Mouse (Mus musculus) liver, embryonic 14.5 days (tissue): ENCODE measurements around the gene Trim17. TPM values are rescaled to one million over a fixed set of nuclear protein-coding genes. Genes with fewer than 3 reads are reported as not detected.
A peak's percentile ranks its signal among the peaks of the same experiment; 100 is the strongest.

Experiments
- ATAC-seq: fragments of 200-750 bp; cut with Nextera tagmentation; 2 replicates; pipeline ENCODE4 v1.8.0; 2017; ENCODE audit warnings: moderate number of reproducible peaks, mild to moderate bottlenecking, moderate library complexity; ENCODE audit not compliant: insufficient read depth
- DNase-seq, 3 experiments: peaks; one replicate each; pipeline ENCODE4 v3.0.0-alpha.2; 2012 to 2013; ENCODE audit warnings: low read depth in 3 of 3, low spot score in 3 of 3
- H3K27ac ChIP-seq: fragments of 300-500 bp; sonication (generic); 2 replicates; pipeline ENCODE4 v1.5.1; 2014; ENCODE audit warnings: moderate library complexity, mild to moderate bottlenecking, control low read depth, inconsistent platforms
- H3K27me3 ChIP-seq: fragments of 300-500 bp; sonication (generic); 2 replicates; pipeline ENCODE4 v1.6.1; 2014; ENCODE audit warnings: mild to moderate bottlenecking, low read length, moderate library complexity; ENCODE audit not compliant: control insufficient read depth, insufficient read depth
- H3K36me3 ChIP-seq: fragments of 300-500 bp; sonication (generic); replicated peaks from 2 replicates; pipeline ENCODE4 v1.6.1; 2014; ENCODE audit warnings: low read depth; ENCODE audit not compliant: control insufficient read depth, insufficient read depth
- H3K4me1 ChIP-seq, 2 experiments: fragments of 200-500 bp in 1 of 2; fragments of 300-500 bp in 1 of 2; sonication (generic) in 1 of 2; replicated peaks; 2 replicates each; pipeline ENCODE4 v1.6.1; 2012 to 2014; ENCODE audit warnings: antibody characterized with exemption in 1 of 2, inconsistent platforms in 1 of 2, low read length in 1 of 2; ENCODE audit not compliant: control insufficient read depth in 2 of 2, insufficient read depth in 2 of 2
- H3K4me2 ChIP-seq: fragments of 300-500 bp; sonication (generic); 2 replicates; pipeline ENCODE4 v1.6.1; 2014; ENCODE audit warnings: low read depth, mild to moderate bottlenecking, control low read depth, moderate library complexity
- H3K4me3 ChIP-seq, 2 experiments: fragments of 200-500 bp in 1 of 2; fragments of 300-500 bp in 1 of 2; sonication (generic) in 1 of 2; 2 replicates each; pipeline ENCODE4 v1.5.1; 2012 to 2014; ENCODE audit warnings: low read depth in 2 of 2, low read length in 2 of 2, mild to moderate bottlenecking in 2 of 2, control low read depth in 1 of 2, inconsistent platforms in 1 of 2, moderate library complexity in 1 of 2; ENCODE audit not compliant: insufficient read depth in 1 of 2
- H3K9ac ChIP-seq: fragments of 300-500 bp; sonication (generic); replicated peaks from 2 replicates; pipeline ENCODE4 v1.6.1; 2014; ENCODE audit warnings: mild to moderate bottlenecking, control low read depth, moderate library complexity
- H3K9me3 ChIP-seq: fragments of 300-500 bp; sonication (generic); 2 replicates; pipeline ENCODE4 v1.6.1; 2016; ENCODE audit warnings: low read length, mixed read lengths; ENCODE audit not compliant: control insufficient read depth
- CTCF ChIP-seq: IDR thresholded peaks from 2 replicates; pipeline ENCODE4 v1.5.1; 2016; ENCODE audit warnings: antibody characterized with exemption, low read depth, control low read depth
- EP300 ChIP-seq: IDR thresholded peaks from 2 replicates; pipeline ENCODE4 v1.6.1; 2016; ENCODE audit warnings: antibody characterized with exemption, low read depth
- WGBS: fragments of 180-500 bp; shearing (Covaris S2); extraction: QIAGEN DNeasy Blood & Tissue Kit; methylation state at CpG from one replicate; pipeline ENCODE4 v1.1.7; 2014; ENCODE audit not compliant: insufficient replicate concordance; 5-methylcytosine and 5-hydroxymethylcytosine counted together
- microRNA-seq: library from miRNA; unstranded; fragments of <30 nt; microRNA quantifications from one replicate; pipeline ENCODE4, GENCODE M21; 2016
- polyA plus RNA-seq, 2 experiments: library from polyadenylated mRNA; depleted of rRNA in 1 of 2; stranded (reverse) in 1 of 2; unstranded in 1 of 2; fragments of >200 nt; fragmentation: Nextera tagmentation in 1 of 2; extraction: Ambion mirVana in 1 of 2; gene quantifications; 2 replicates each; pipeline versions ENCODE4 v1.2.1 to v1.2.3; 2012 to 2014

Trim17 gene
- polyA plus RNA-seq, 2 experiments = 0.06 to 0.14 TPM

- Histone ChIP-seq H3K4me2 (no peak overlapping the region), H3K9me3 (no peaks in the 10 kb centered on the region), H3K9ac (no peak overlapping the region), H3K27ac (no peak overlapping the region), H3K36me3 (no peaks in the 10 kb centered on the region), H3K4me1 (no peaks in the 10 kb centered on the region), H3K27me3 (no peaks in the 10 kb centered on the region), H3K4me3 (no peak overlapping the region)
- TF ChIP-seq EP300 (no peak), CTCF (no peak)
- ATAC-seq (no peak), DNase-seq (no peak)
- 63% methylated on average over 7 of the region's 7 CpGs for WGBS
Measured at GRCm38 (mm10) chr11:59002327-59003079, 48.0 kb downstream of the Trim17 start.

DNA sequence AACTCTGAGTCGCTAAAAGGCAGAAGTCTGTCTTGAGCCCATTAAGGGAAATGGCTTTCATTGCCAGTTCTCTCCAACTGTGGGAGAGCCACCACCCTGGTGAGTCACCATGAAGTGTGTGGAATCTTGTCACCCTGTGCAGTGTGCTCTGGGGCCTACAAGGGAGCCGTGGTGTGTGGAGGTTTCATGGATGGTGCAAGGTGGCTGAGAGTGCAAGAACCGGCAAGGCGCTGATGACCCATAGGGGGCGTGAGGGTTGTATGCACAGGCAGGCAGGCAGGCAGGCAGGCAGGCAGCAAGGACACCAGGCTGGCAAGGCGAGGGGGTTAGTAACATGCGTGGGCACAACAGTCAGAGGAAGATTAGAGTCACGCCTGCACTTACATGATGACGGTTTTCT is 60.6 kb downstream of the Trim17 start:
- WGBS = 32% methylated on average over 9 of the region's 9 CpGs
- TF ChIP-seq CTCF (peak; percentile 80), EP300 (no peak)
- Histone ChIP-seq H3K27me3 (no peaks in the 10 kb centered on the region), H3K27ac (no peak overlapping the region), H3K9me3 (no peaks in the 10 kb centered on the region), H3K4me3 (no peak overlapping the region), H3K4me1 (no peaks in the 10 kb centered on the region), H3K4me2 (no peak overlapping the region), H3K9ac (no peak overlapping the region), H3K36me3 (no peaks in the 10 kb centered on the region)
- no peak for DNase-seq
- ATAC-seq = no peak

Small RNA genes lying within 50 kb of the gene (microRNA-seq; reads per million reads assigned to microRNA genes)
- 1.3 reads per million for gene Gm44313

Other genes with a start within 250 kb of the Trim17 start
- not detected in 2 replicates for gene Olfr318, start 230.7 kb upstream of the Trim17 start, polyA plus RNA-seq (2012; rRNA removed)
- gene Olfr318, start 230.7 kb upstream of the Trim17 start, polyA plus RNA-seq (2014; fragmentation: Nextera tagmentation; extraction: Ambion mirVana) = not detected in 2 replicates
- gene Olfr317, start 215.5 kb upstream of the Trim17 start, polyA plus RNA-seq (2012; rRNA removed) = not detected in 2 replicates
- gene Olfr317, start 215.5 kb upstream of the Trim17 start, polyA plus RNA-seq (2014; fragmentation: Nextera tagmentation; extraction: Ambion mirVana) = not detected in 2 replicates
- gene Olfr316, start 202.0 kb upstream of the Trim17 start, polyA plus RNA-seq (2012; rRNA removed) = not detected in 2 replicates
- not detected in 2 replicates for gene Olfr316, start 202.0 kb upstream of the Trim17 start, polyA plus RNA-seq (2014; fragmentation: Nextera tagmentation; extraction: Ambion mirVana)
- not detected in 2 replicates for gene Olfr315, start 181.5 kb upstream of the Trim17 start, polyA plus RNA-seq (2012; rRNA removed)
- not detected in 2 replicates for gene Olfr315, start 181.5 kb upstream of the Trim17 start, polyA plus RNA-seq (2014; fragmentation: Nextera tagmentation; extraction: Ambion mirVana)
- gene Olfr314, start 171.7 kb upstream of the Trim17 start, polyA plus RNA-seq (2012; rRNA removed) = not detected in 2 replicates
- not detected in 2 replicates for gene Olfr314, start 171.7 kb upstream of the Trim17 start, polyA plus RNA-seq (2014; fragmentation: Nextera tagmentation; extraction: Ambion mirVana)
- not detected in 2 replicates for gene Fam183b, start 152.7 kb upstream of the Trim17 start, polyA plus RNA-seq (2012; rRNA removed)
- gene Fam183b, start 152.7 kb upstream of the Trim17 start, polyA plus RNA-seq (2014; fragmentation: Nextera tagmentation; extraction: Ambion mirVana) = not detected in 2 replicates
- gene Olfr313, start 139.7 kb upstream of the Trim17 start, polyA plus RNA-seq (2012; rRNA removed) = not detected in 2 replicates
- not detected in 2 replicates for gene Olfr313, start 139.7 kb upstream of the Trim17 start, polyA plus RNA-seq (2014; fragmentation: Nextera tagmentation; extraction: Ambion mirVana)
- not detected in 2 replicates for gene Olfr312, start 125.4 kb upstream of the Trim17 start, polyA plus RNA-seq (2012; rRNA removed)
- not detected in 2 replicates for gene Olfr312, start 125.4 kb upstream of the Trim17 start, polyA plus RNA-seq (2014; fragmentation: Nextera tagmentation; extraction: Ambion mirVana)
- not detected in 2 replicates for gene Olfr311, start 115.4 kb upstream of the Trim17 start, polyA plus RNA-seq (2012; rRNA removed)
- not detected in 2 replicates for gene Olfr311, start 115.4 kb upstream of the Trim17 start, polyA plus RNA-seq (2014; fragmentation: Nextera tagmentation; extraction: Ambion mirVana)
- gene Gm12258, start 107.5 kb upstream of the Trim17 start, polyA plus RNA-seq (2012; rRNA removed) = 2.0 and 2.8 TPM in 2 replicates
- 1.3 and 1.8 TPM in 2 replicates for gene Gm12258, start 107.5 kb upstream of the Trim17 start, polyA plus RNA-seq (2014; fragmentation: Nextera tagmentation; extraction: Ambion mirVana)
- 0.92 and 1.5 TPM in 2 replicates for gene 2810021J22Rik, start 87.5 kb upstream of the Trim17 start, polyA plus RNA-seq (2012; rRNA removed)
- gene 2810021J22Rik, start 87.5 kb upstream of the Trim17 start, polyA plus RNA-seq (2014; fragmentation: Nextera tagmentation; extraction: Ambion mirVana) = 2.2 and 2.5 TPM in 2 replicates
- gene Zfp39, start 50.5 kb upstream of the Trim17 start, polyA plus RNA-seq (2012; rRNA removed) = 3.9 and 4.6 TPM in 2 replicates
- 5.2 and 5.4 TPM in 2 replicates for gene Zfp39, start 50.5 kb upstream of the Trim17 start, polyA plus RNA-seq (2014; fragmentation: Nextera tagmentation; extraction: Ambion mirVana)
- gene Btnl10, start 36.8 kb upstream of the Trim17 start, polyA plus RNA-seq (2012; rRNA removed) = 18.2 and 19.3 TPM in 2 replicates
- gene Btnl10, start 36.8 kb upstream of the Trim17 start, polyA plus RNA-seq (2014; fragmentation: Nextera tagmentation; extraction: Ambion mirVana) = 9.1 and 9.6 TPM in 2 replicates
- gene Rnf187, start 15.8 kb upstream of the Trim17 start, polyA plus RNA-seq (2012; rRNA removed) = 80.8 and 83.3 TPM in 2 replicates
- gene Rnf187, start 15.8 kb upstream of the Trim17 start, polyA plus RNA-seq (2014; fragmentation: Nextera tagmentation; extraction: Ambion mirVana) = 104 and 120 TPM in 2 replicates
- gene Hist3h2ba, start 5.8 kb upstream of the Trim17 start, polyA plus RNA-seq (2012; rRNA removed) = 15.7 and 16.0 TPM in 2 replicates
- 4.2 and 6.0 TPM in 2 replicates for gene Hist3h2ba, start 5.8 kb upstream of the Trim17 start, polyA plus RNA-seq (2014; fragmentation: Nextera tagmentation; extraction: Ambion mirVana)
- gene Hist3h2a, start within 50 bp of the Trim17 start, polyA plus RNA-seq (2012; rRNA removed) = 11.0 and 11.5 TPM in 2 replicates
- 13.5 and 16.7 TPM in 2 replicates for gene Hist3h2a, start within 50 bp of the Trim17 start, polyA plus RNA-seq (2014; fragmentation: Nextera tagmentation; extraction: Ambion mirVana)
- gene Trim11, start 23.4 kb downstream of the Trim17 start, polyA plus RNA-seq (2012; rRNA removed) = 8.1 and 8.3 TPM in 2 replicates
- gene Trim11, start 23.4 kb downstream of the Trim17 start, polyA plus RNA-seq (2014; fragmentation: Nextera tagmentation; extraction: Ambion mirVana) = 6.4 and 6.9 TPM in 2 replicates
- gene Obscn, start 181.7 kb downstream of the Trim17 start, polyA plus RNA-seq (2012; rRNA removed) = 0.11 TPM in 2 replicates
- 0.06 and 0.13 TPM in 2 replicates for gene Obscn, start 181.7 kb downstream of the Trim17 start, polyA plus RNA-seq (2014; fragmentation: Nextera tagmentation; extraction: Ambion mirVana)
- 7.9 and 8.0 TPM in 2 replicates for gene Iba57, start 209.1 kb downstream of the Trim17 start, polyA plus RNA-seq (2012; rRNA removed)
- 4.4 and 4.7 TPM in 2 replicates for gene Iba57, start 209.1 kb downstream of the Trim17 start, polyA plus RNA-seq (2014; fragmentation: Nextera tagmentation; extraction: Ambion mirVana)
- 0.08 and 0.10 TPM in 2 replicates for gene Gjc2, start 228.5 kb downstream of the Trim17 start, polyA plus RNA-seq (2012; rRNA removed)
- gene Gjc2, start 228.5 kb downstream of the Trim17 start, polyA plus RNA-seq (2014; fragmentation: Nextera tagmentation; extraction: Ambion mirVana) = 0.13 TPM in 1 of 2 replicates, not detected in the other
- gene Guk1, start 237.5 kb downstream of the Trim17 start, polyA plus RNA-seq (2012; rRNA removed) = 40.2 and 41.1 TPM in 2 replicates
- 64.2 and 70.5 TPM in 2 replicates for gene Guk1, start 237.5 kb downstream of the Trim17 start, polyA plus RNA-seq (2014; fragmentation: Nextera tagmentation; extraction: Ambion mirVana)
- 25.3 and 41.2 TPM in 2 replicates for gene Mrpl55, start 247.8 kb downstream of the Trim17 start, polyA plus RNA-seq (2012; rRNA removed)
- gene Mrpl55, start 247.8 kb downstream of the Trim17 start, polyA plus RNA-seq (2014; fragmentation: Nextera tagmentation; extraction: Ambion mirVana) = 56.8 and 59.8 TPM in 2 replicates